Mouse (Mus musculus) ES-Bruce4 (cell line): ENCODE data around the gene Alb. TPM values are rescaled to one million over a fixed set of nuclear protein-coding genes. Genes with fewer than 3 reads are reported as not detected.

Experiments
- H3K27ac ChIP-seq: 2 replicates; pipeline ENCODE4 v1.5.1; 2012; ENCODE audit warnings: low read length, inconsistent platforms; ENCODE audit not compliant: insufficient read depth
- H3K27me3 ChIP-seq: 2 replicates; pipeline ENCODE4 v1.6.1; 2012; ENCODE audit warnings: mild to moderate bottlenecking, low read length, inconsistent platforms; ENCODE audit not compliant: control insufficient read depth, poor library complexity, insufficient read depth, severe bottlenecking
- H3K36me3 ChIP-seq: 2 replicates; pipeline ENCODE4 v1.6.1; 2012; ENCODE audit warnings: inconsistent platforms, mild to moderate bottlenecking, low read length, moderate library complexity; ENCODE audit not compliant: control insufficient read depth, poor library complexity, insufficient read depth, severe bottlenecking
- H3K4me1 ChIP-seq: one replicate; pipeline ENCODE4 v1.8.1; 2011; ENCODE audit warnings: low read length; ENCODE audit not compliant: control insufficient read depth, insufficient read depth
- H3K4me3 ChIP-seq: 2 replicates; pipeline ENCODE4 v1.5.1; 2011; ENCODE audit warnings: low read depth, mild to moderate bottlenecking, low read length
- H3K9ac ChIP-seq: 2 replicates; pipeline ENCODE4 v1.6.1; 2012; ENCODE audit warnings: low read depth, mild to moderate bottlenecking, inconsistent platforms; ENCODE audit not compliant: poor library complexity, severe bottlenecking
- H3K9me3 ChIP-seq: replicated peaks from 2 replicates; pipeline ENCODE4 v1.6.1; 2012; ENCODE audit warnings: mild to moderate bottlenecking, low read length, inconsistent platforms; ENCODE audit not compliant: control insufficient read depth, poor library complexity, insufficient read depth, severe bottlenecking
- CTCF ChIP-seq: IDR thresholded peaks from one replicate; pipeline ENCODE4 v1.8.1; 2011; ENCODE audit warnings: low read depth, low read length
- EP300 ChIP-seq: IDR thresholded peaks from 2 replicates; pipeline ENCODE4 v1.6.1; 2011; ENCODE audit warnings: low read depth, low read length; ENCODE audit not compliant: insufficient read depth
- POLR2A ChIP-seq: IDR thresholded peaks from one replicate; pipeline ENCODE4 v1.8.1; 2011; ENCODE audit warnings: low read length; ENCODE audit not compliant: insufficient read depth
- polyA plus RNA-seq: library from polyadenylated mRNA; stranded (reverse); fragments of >200 nt; gene quantifications from 2 replicates; pipeline ENCODE4 v1.2.4, GENCODE M21; 2011; ENCODE audit warnings: low read depth; ENCODE audit not compliant: missing spikeins, insufficient read depth, insufficient read length

The Alb gene
- polyA plus RNA-seq, 1 experiment = not detected

- no peak for TF ChIP-seq POLR2A
- H3K27ac ChIP-seq = no peak overlapping the region
- no peak overlapping the region for H3K4me3 ChIP-seq
- H3K9me3 ChIP-seq = no peaks in the 10 kb centered on the region
- H3K27me3 ChIP-seq = no peaks in the 10 kb centered on the region
- no peak overlapping the region for H3K9ac ChIP-seq
- no peaks in the 10 kb centered on the region for H3K36me3 ChIP-seq
- H3K4me1 ChIP-seq = no peaks in the 10 kb centered on the region
These were observed 16.8 kb downstream of the Alb start for GRCm38 (mm10) chr5:90477308-90478140.

- no peak for TF ChIP-seq CTCF
- no peak for TF ChIP-seq EP300
- no peak for TF ChIP-seq POLR2A
- no peak overlapping the region for H3K27ac ChIP-seq
- H3K4me1 ChIP-seq = no peaks in the 10 kb centered on the region
- H3K9ac ChIP-seq = no peak overlapping the region
- no peaks in the 10 kb centered on the region for H3K9me3 ChIP-seq
- H3K36me3 ChIP-seq = no peaks in the 10 kb centered on the region
- H3K4me3 ChIP-seq = no peak overlapping the region
- no peaks in the 10 kb centered on the region for H3K27me3 ChIP-seq
These were observed 18.2 kb downstream of the Alb start for GRCm38 (mm10) chr5:90478886-90479285.

- no peak for TF ChIP-seq POLR2A
- no peaks in the 10 kb centered on the region for H3K4me1 ChIP-seq
- no peak overlapping the region for H3K27ac ChIP-seq
These were observed 24.9 kb downstream of the Alb start for GRCm38 (mm10) chr5:90485597-90485996.

GRCm38 (mm10) chr5:90488323-90488722 lies 27.6 kb downstream of the Alb start:
- TF ChIP-seq EP300 (no peak), POLR2A (no peak), CTCF (no peak)
- no peaks in the 10 kb centered on the region; the same call in 1 of the 2 replicates for H3K27me3 ChIP-seq
- H3K36me3 ChIP-seq = no peaks in the 10 kb centered on the region
- no peak overlapping the region for H3K9ac ChIP-seq
- no peak overlapping the region for H3K27ac ChIP-seq
- no peaks in the 10 kb centered on the region for H3K9me3 ChIP-seq
- no peak overlapping the region for H3K4me3 ChIP-seq
- no peaks in the 10 kb centered on the region for H3K4me1 ChIP-seq

More at GRCm38 (mm10) chr5:90485597-90485996, 24.9 kb downstream of the Alb start:
- Histone ChIP-seq H3K4me3 (no peak overlapping the region), H3K9me3 (no peaks in the 10 kb centered on the region), H3K36me3 (no peaks in the 10 kb centered on the region), H3K9ac (no peak overlapping the region), H3K27me3 (no peaks in the 10 kb centered on the region; the same call in 1 of the 2 replicates)

GRCm38 (mm10) chr5:90490518-90490917 lies 29.8 kb downstream of the Alb start, which contains the start of gene Afp:
Gene Afp (plus strand): TSS chr5:90490737.
- Histone ChIP-seq H3K4me3 (no peak within 1 kb of the TSS), H3K9me3 (no peaks in the 10 kb centered on the region), H3K4me1 (no peaks in the 10 kb centered on the region), H3K36me3 (no peaks in the 10 kb centered on the region), H3K27ac (no peak within 1 kb of the TSS), H3K9ac (no peak within 1 kb of the TSS), H3K27me3 (no peaks in the 10 kb centered on the region)
- TF ChIP-seq CTCF (no peak), EP300 (no peak), POLR2A (no peak)

- Histone ChIP-seq H3K9me3 (no peaks in the 10 kb centered on the region), H3K27ac (no peak overlapping the region), H3K4me3 (no peak overlapping the region), H3K27me3 (no peaks in the 10 kb centered on the region), H3K36me3 (no peaks in the 10 kb centered on the region), H3K9ac (no peak overlapping the region), H3K4me1 (no peaks in the 10 kb centered on the region)
- TF ChIP-seq EP300 = no peak
- TF ChIP-seq POLR2A = no peak
- no peak for TF ChIP-seq CTCF
These were observed 31.7 kb downstream of the Alb start for GRCm38 (mm10) chr5:90492440-90492839.
